Mouse (Mus musculus) midbrain, postnatal 0 days (tissue): ENCODE measurements around the gene Crx. TPM values are rescaled to one million over a fixed set of nuclear protein-coding genes. Genes with fewer than 3 reads are reported as not detected.

Source experiments
- ATAC-seq: fragments of 200-750 bp; cut with Nextera tagmentation; 2 replicates; pipeline ENCODE4 v1.8.0; 2017; ENCODE audit warnings: moderate number of reproducible peaks, mild to moderate bottlenecking, moderate TSS enrichment, moderate library complexity; ENCODE audit not compliant: low FRiP score
- DNase-seq: peaks from one replicate; pipeline ENCODE4 v3.0.0-alpha.2; 2015; ENCODE audit warnings: low spot score
- H3K27ac ChIP-seq: fragments of 300-500 bp; sonication (generic); 2 replicates; pipeline ENCODE4 v1.5.1; 2014; ENCODE audit warnings: low read depth, mild to moderate bottlenecking, low read length, mixed read lengths
- H3K27me3 ChIP-seq: fragments of 300-500 bp; sonication (generic); 2 replicates; pipeline ENCODE4 v1.6.1; 2014; ENCODE audit warnings: low read length, control low read depth, mixed read lengths; ENCODE audit not compliant: insufficient read depth
- H3K36me3 ChIP-seq: fragments of 300-500 bp; sonication (generic); 2 replicates; pipeline ENCODE4 v1.6.1; 2014; ENCODE audit warnings: low read length, control low read depth, mixed read lengths; ENCODE audit not compliant: insufficient read depth
- H3K4me1 ChIP-seq: fragments of 300-500 bp; sonication (generic); 2 replicates; pipeline ENCODE4 v1.6.1; 2014; ENCODE audit warnings: mild to moderate bottlenecking, control low read depth, antibody characterized with exemption, low read length, mixed read lengths; ENCODE audit not compliant: insufficient read depth
- H3K4me2 ChIP-seq: fragments of 300-500 bp; sonication (generic); 2 replicates; pipeline ENCODE4 v1.6.1; 2014; ENCODE audit warnings: low read depth, mild to moderate bottlenecking, low read length, mixed read lengths; ENCODE audit not compliant: poor library complexity, severe bottlenecking
- H3K4me3 ChIP-seq: fragments of 300-500 bp; sonication (generic); 2 replicates; pipeline ENCODE4 v1.5.1; 2014; ENCODE audit warnings: low read depth, mild to moderate bottlenecking, low read length, moderate library complexity
- H3K9ac ChIP-seq: fragments of 300-500 bp; sonication (generic); replicated peaks from 2 replicates; pipeline ENCODE4 v1.6.1; 2014; ENCODE audit warnings: mild to moderate bottlenecking, low read length, moderate library complexity, mixed read lengths; ENCODE audit not compliant: poor library complexity, severe bottlenecking
- H3K9me3 ChIP-seq: fragments of 300-500 bp; sonication (generic); 2 replicates; pipeline ENCODE4 v1.6.1; 2016; ENCODE audit warnings: low read length, control low read depth
- CTCF ChIP-seq: IDR thresholded peaks from 2 replicates; pipeline ENCODE4 v1.5.1; 2016; ENCODE audit warnings: antibody characterized with exemption, mild to moderate bottlenecking
- WGBS: fragments of 180-500 bp; shearing (Covaris S2); extraction: QIAGEN DNeasy Blood & Tissue Kit; methylation state at CpG from one replicate; pipeline ENCODE4 v1.1.7; 2014; 5-methylcytosine and 5-hydroxymethylcytosine counted together
- polyA plus RNA-seq: library from polyadenylated mRNA; unstranded; fragments of >200 nt; fragmentation: Nextera tagmentation; extraction: Ambion mirVana; gene quantifications from 2 replicates; pipeline ENCODE4 v1.2.1, GENCODE M21; 2015
- total RNA-seq: library from RNA; depleted of rRNA; stranded (reverse); fragments of >200 nt; gene quantifications from 2 replicates; pipeline ENCODE4 v1.2.3, GENCODE M21; 2014; rRNA removed

Crx gene
- total and polyA plus RNA-seq, 2 experiments from 2014 or later, result 0.22 TPM; not detected in 1

DNA sequence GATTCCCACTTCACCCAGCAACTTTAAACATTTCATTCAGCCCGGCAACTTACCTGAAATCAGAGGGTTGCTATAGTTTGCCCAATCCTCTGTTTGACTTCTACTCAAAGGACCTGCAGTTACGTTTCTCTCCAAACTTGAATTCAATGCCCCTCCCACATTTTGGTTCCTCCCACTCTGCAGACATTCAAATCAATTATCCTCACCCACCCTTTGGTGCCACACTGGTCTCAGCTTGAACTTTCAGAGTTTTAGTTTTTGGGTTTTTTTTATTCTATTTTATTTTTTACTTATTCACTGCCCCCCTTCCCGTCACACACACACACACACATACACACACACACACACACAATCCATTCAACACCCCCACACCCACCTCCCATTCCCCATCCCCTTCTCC lies 40.2 kb downstream of the Crx start, which contains the start of gene Obox6:
Gene Obox6 (minus strand): TSS at position 101 of the 400 bp plus-strand sequence.
- no peaks in the 10 kb centered on the region for H3K27me3 ChIP-seq
- no peak within 1 kb of the TSS for H3K4me2 ChIP-seq
- no peak within 1 kb of the TSS for H3K27ac ChIP-seq
- peaks cover 9% of the 10 kb centered on the region; the same call in 1 of the 2 replicates for H3K9me3 ChIP-seq
- no peak for DNase-seq
- no peaks in the 10 kb centered on the region for H3K4me1 ChIP-seq
- H3K4me3 ChIP-seq, result no peak within 1 kb of the TSS
- no peak within 1 kb of the TSS for H3K9ac ChIP-seq
- WGBS, result 92% methylated on average over 3 of the region's 3 CpGs
- H3K36me3 ChIP-seq, result no peaks in the 10 kb centered on the region
- no peak for TF ChIP-seq CTCF
- ATAC-seq, result no peak

Other genes with a start within 250 kb of the Crx start
- gene Obox3, start 240.1 kb downstream of the Crx start, total RNA-seq, result not detected in 2 replicates
- not detected in 2 replicates for gene Obox3, start 240.1 kb downstream of the Crx start, polyA plus RNA-seq
- gene Obox5, start 129.8 kb downstream of the Crx start, total RNA-seq, result not detected in 2 replicates
- not detected in 2 replicates for gene Obox5, start 129.8 kb downstream of the Crx start, polyA plus RNA-seq
- not detected in 2 replicates for gene Obox6, start 40.3 kb downstream of the Crx start, total RNA-seq
- gene Obox6, start 40.3 kb downstream of the Crx start, polyA plus RNA-seq, result not detected in 2 replicates
- not detected in 2 replicates for gene Crxos, start 2.6 kb upstream of the Crx start, total RNA-seq
- not detected in 2 replicates for gene Crxos, start 2.6 kb upstream of the Crx start, polyA plus RNA-seq
- gene Selenow, start 42.4 kb upstream of the Crx start, total RNA-seq, result 718 and 730 TPM in 2 replicates
- 2,106 and 2,315 TPM in 2 replicates for gene Selenow, start 42.4 kb upstream of the Crx start, polyA plus RNA-seq
- 82.8 and 104 TPM in 2 replicates for gene Nop53, start 66.1 kb upstream of the Crx start, total RNA-seq
- 128 and 143 TPM in 2 replicates for gene Nop53, start 66.1 kb upstream of the Crx start, polyA plus RNA-seq
- gene Ehd2, start 87.6 kb upstream of the Crx start, total RNA-seq, result 5.6 and 5.9 TPM in 2 replicates
- 3.9 and 4.3 TPM in 2 replicates for gene Ehd2, start 87.6 kb upstream of the Crx start, polyA plus RNA-seq
- gene Bicra, start 168.0 kb upstream of the Crx start, total RNA-seq, result 6.3 and 7.0 TPM in 2 replicates
- 3.1 and 4.1 TPM in 2 replicates for gene Bicra, start 168.0 kb upstream of the Crx start, polyA plus RNA-seq
- gene Zfp541, start 181.8 kb upstream of the Crx start, total RNA-seq, result 0.14 and 0.33 TPM in 2 replicates
- gene Zfp541, start 181.8 kb upstream of the Crx start, polyA plus RNA-seq, result 0.15 TPM in 2 replicates
- 375 and 403 TPM in 2 replicates for gene Napa, start 218.5 kb upstream of the Crx start, total RNA-seq
- 236 and 258 TPM in 2 replicates for gene Napa, start 218.5 kb upstream of the Crx start, polyA plus RNA-seq
- 42.5 and 44.1 TPM in 2 replicates for gene Kptn, start 239.9 kb upstream of the Crx start, total RNA-seq
- 35.9 and 36.7 TPM in 2 replicates for gene Kptn, start 239.9 kb upstream of the Crx start, polyA plus RNA-seq
- gene Slc8a2, start 249.9 kb upstream of the Crx start, total RNA-seq, result 64.2 and 76.0 TPM in 2 replicates
- 0.96 and 1.1 TPM in 2 replicates for gene Slc8a2, start 249.9 kb upstream of the Crx start, polyA plus RNA-seq